Mouse (Mus musculus) small intestine, adult 2 months (tissue): ENCODE data around the gene Slc35f4. TPM values are rescaled to one million over a fixed set of nuclear protein-coding genes. Genes with fewer than 3 reads are reported as not detected.
"Not testable (repeated sequence)": the region's sequence is repeated elsewhere in the genome, so short reads cannot be mapped to it uniquely, and the experiment has no call there.

Source experiments
- H3K27ac ChIP-seq: fragments of 200-500 bp; 2 replicates; pipeline ENCODE4 v1.5.1; 2012; ENCODE audit warnings: low read depth, low read length, control low read depth, inconsistent platforms; ENCODE audit not compliant: insufficient read depth
- H3K27me3 ChIP-seq: fragments of 200-500 bp; 2 replicates; pipeline ENCODE4 v1.6.1; 2012; ENCODE audit warnings: mild to moderate bottlenecking, moderate library complexity, low read length, inconsistent platforms; ENCODE audit not compliant: control insufficient read depth, insufficient read depth
- H3K36me3 ChIP-seq: fragments of 200-500 bp; 2 replicates; pipeline ENCODE4 v1.6.1; 2012; ENCODE audit warnings: mild to moderate bottlenecking, low read length, control low read depth, inconsistent platforms; ENCODE audit not compliant: control insufficient read depth, insufficient read depth
- H3K4me1 ChIP-seq: fragments of 200-500 bp; 2 replicates; pipeline ENCODE4 v1.6.1; 2012; ENCODE audit warnings: low read length, inconsistent platforms, mixed read lengths; ENCODE audit not compliant: control insufficient read depth, insufficient read depth, insufficient read length
- H3K4me3 ChIP-seq: fragments of 200-500 bp; 2 replicates; pipeline ENCODE4 v1.5.1; 2012; ENCODE audit warnings: low read depth, mild to moderate bottlenecking, control low read depth, inconsistent platforms, low read length, moderate library complexity
- CTCF ChIP-seq: fragments of 200-500 bp; IDR thresholded peaks from 2 replicates; pipeline ENCODE4 v1.5.1; 2012; ENCODE audit warnings: low read depth, mild to moderate bottlenecking, control low read depth, inconsistent platforms, low read length, moderate library complexity, mixed read lengths; ENCODE audit not compliant: insufficient replicate concordance, insufficient read length; ENCODE audit errors: extremely low read depth
- POLR2A ChIP-seq: fragments of 200-500 bp; IDR thresholded peaks from 2 replicates; pipeline ENCODE4 v1.6.1; 2012; ENCODE audit warnings: low read depth, mild to moderate bottlenecking, control low read depth, inconsistent platforms, low read length, moderate library complexity
- WGBS: fragments of 180-500 bp; shearing (Covaris S2); methylation state at CpG from one replicate; pipeline ENCODE4 v1.1.7; 2018; 5-methylcytosine and 5-hydroxymethylcytosine counted together
- polyA plus RNA-seq: library from polyadenylated mRNA; depleted of rRNA; stranded (reverse); fragments of >200 nt; gene quantifications from 2 replicates; pipeline ENCODE4 v1.2.3, GENCODE M21; 2012

Slc35f4 gene
- polyA plus RNA-seq, 1 experiment, result not detected

GRCm38 (mm10) chr14:49283784-49284655, 241.8 kb downstream of the Slc35f4 start:
- 52% methylated on average over 7 of the region's 7 CpGs for WGBS
- Histone ChIP-seq H3K4me3 (no peak overlapping the region), H3K36me3 (no peaks in the 10 kb centered on the region), H3K4me1 (peaks cover 10% of the 10 kb centered on the region; the same call in 1 of the 2 replicates), H3K27ac (0 out of 2 replicates have a peak overlapping the region, but pooled peaks have one; percentile 16), H3K27me3 (no peaks in the 10 kb centered on the region)
- TF ChIP-seq POLR2A, result no peak
- no peak for TF ChIP-seq CTCF

GRCm38 (mm10) chr14:49278880-49279279, 247.0 kb downstream of the Slc35f4 start:
- no peak overlapping the region for H3K27ac ChIP-seq
- no peak for TF ChIP-seq CTCF
- no peak for TF ChIP-seq POLR2A
- 24% methylated on average over 6 of the region's 6 CpGs for WGBS
- H3K36me3 ChIP-seq, result no peaks in the 10 kb centered on the region
- no peak overlapping the region for H3K4me3 ChIP-seq
- H3K27me3 ChIP-seq, result no peaks in the 10 kb centered on the region
- H3K4me1 ChIP-seq, result peaks cover 5% of the 10 kb centered on the region; the same call in 1 of the 2 replicates

GRCm38 (mm10) chr14:49278479-49278878, 247.4 kb downstream of the Slc35f4 start:
- 39% methylated on average over 9 of the region's 9 CpGs for WGBS
- H3K4me3 ChIP-seq, H3K4me1 ChIP-seq, H3K27me3 ChIP-seq, H3K36me3 ChIP-seq: not testable (repeated sequence)
- peak overlapping the region; percentile 26; the same call in 1 of the 2 replicates for H3K27ac ChIP-seq

GRCm38 (mm10) chr14:49277642-49278041, 248.2 kb downstream of the Slc35f4 start:
- no peak for TF ChIP-seq POLR2A
- TF ChIP-seq CTCF, result no peak
- H3K27ac ChIP-seq, result 0 out of 2 replicates have a peak overlapping the region, but pooled peaks have one; percentile 4
- H3K27me3 ChIP-seq, result no peaks in the 10 kb centered on the region
- 30% methylated on average over 3 of the region's 3 CpGs for WGBS
- H3K4me1 ChIP-seq, result peaks cover 3% of the 10 kb centered on the region; the same call in 1 of the 2 replicates
- H3K4me3 ChIP-seq, result no peak overlapping the region
- no peaks in the 10 kb centered on the region for H3K36me3 ChIP-seq

GRCm38 (mm10) chr14:49275376-49275775, 250.5 kb downstream of the Slc35f4 start:
- H3K27me3 ChIP-seq, result no peaks in the 10 kb centered on the region
- no peak overlapping the region for H3K27ac ChIP-seq
- TF ChIP-seq POLR2A (no peak), CTCF (no peak)
- peaks cover 3% of the 10 kb centered on the region; the same call in 1 of the 2 replicates for H3K4me1 ChIP-seq
- 58% methylated on average over 2 of the region's 2 CpGs for WGBS
- no peak overlapping the region for H3K4me3 ChIP-seq
- H3K36me3 ChIP-seq, result no peaks in the 10 kb centered on the region

- Histone ChIP-seq H3K27me3 (no peaks in the 10 kb centered on the region), H3K4me3 (no peak overlapping the region), H3K36me3 (no peaks in the 10 kb centered on the region), H3K4me1 (no peaks in the 10 kb centered on the region), H3K27ac (no peak overlapping the region)
- no peak for TF ChIP-seq POLR2A
- no peak for TF ChIP-seq CTCF
- WGBS, result 79% methylated on average over 5 of the region's 5 CpGs
Observed at GRCm38 (mm10) chr14:49265286-49266002, 260.4 kb downstream of the Slc35f4 start.
